Mouse (Mus musculus) embryo, embryonic 11.5 days (tissue): ENCODE data around the gene Card11.

Source experiments
- DNase-seq: peaks from one replicate; pipeline ENCODE4 v3.0.0-alpha.2; 2012; ENCODE audit warnings: low read depth, low spot score

Card11 gene

GRCm38 (mm10) chr5:140918519-140918918, 81.9 kb downstream of the Card11 start:
- no peak for DNase-seq

- DNase-seq: no peak
These were observed 82.6 kb downstream of the Card11 start for GRCm38 (mm10) chr5:140917807-140918206.

GRCm38 (mm10) chr5:140910841-140911240, 89.5 kb downstream of the Card11 start:
- no peak for DNase-seq

- no peak for DNase-seq
These were observed 99.5 kb downstream of the Card11 start for GRCm38 (mm10) chr5:140900866-140901265.

- DNase-seq: no peak
These were observed 109.3 kb downstream of the Card11 start for GRCm38 (mm10) chr5:140891080-140891479.

GRCm38 (mm10) chr5:140890050-140890449, 110.3 kb downstream of the Card11 start:
- no peak for DNase-seq

- DNase-seq: no peak
These were observed 110.8 kb downstream of the Card11 start for GRCm38 (mm10) chr5:140889539-140889938.

GRCm38 (mm10) chr5:140887871-140888270, 112.5 kb downstream of the Card11 start:
- no peak for DNase-seq

GRCm38 (mm10) chr5:140884966-140885365, 115.4 kb downstream of the Card11 start:
- no peak for DNase-seq

- DNase-seq: no peak
These were observed 118.0 kb downstream of the Card11 start for GRCm38 (mm10) chr5:140882391-140882790.

GRCm38 (mm10) chr5:140880151-140880550, 120.2 kb downstream of the Card11 start:
- DNase-seq: no peak

- no peak for DNase-seq
These were observed 121.7 kb downstream of the Card11 start for GRCm38 (mm10) chr5:140878644-140879043.

- no peak for DNase-seq
These were observed 126.6 kb downstream of the Card11 start for GRCm38 (mm10) chr5:140873736-140874307.

GRCm38 (mm10) chr5:140873039-140873551, 127.3 kb downstream of the Card11 start:
- no peak for DNase-seq

- DNase-seq: no peak
These were observed 127.8 kb downstream of the Card11 start for GRCm38 (mm10) chr5:140872532-140873038.

- DNase-seq: no peak
These were observed 129.1 kb downstream of the Card11 start for GRCm38 (mm10) chr5:140871241-140871640.

- no peak for DNase-seq
These were observed 131.3 kb downstream of the Card11 start for GRCm38 (mm10) chr5:140869034-140869433.

GRCm38 (mm10) chr5:140859730-140860129, 140.7 kb downstream of the Card11 start:
- DNase-seq: no peak

- DNase-seq: no peak
These were observed 142.0 kb downstream of the Card11 start for GRCm38 (mm10) chr5:140858335-140858734.

- no peak for DNase-seq
These were observed 142.8 kb downstream of the Card11 start for GRCm38 (mm10) chr5:140857432-140858154.

- no peak for DNase-seq
These were observed 144.4 kb downstream of the Card11 start for GRCm38 (mm10) chr5:140855909-140856530.

GRCm38 (mm10) chr5:140854700-140855099, 145.7 kb downstream of the Card11 start:
- no peak for DNase-seq
